Mouse (Mus musculus): ENCODE data around the gene Sh2b1.

DNA sequence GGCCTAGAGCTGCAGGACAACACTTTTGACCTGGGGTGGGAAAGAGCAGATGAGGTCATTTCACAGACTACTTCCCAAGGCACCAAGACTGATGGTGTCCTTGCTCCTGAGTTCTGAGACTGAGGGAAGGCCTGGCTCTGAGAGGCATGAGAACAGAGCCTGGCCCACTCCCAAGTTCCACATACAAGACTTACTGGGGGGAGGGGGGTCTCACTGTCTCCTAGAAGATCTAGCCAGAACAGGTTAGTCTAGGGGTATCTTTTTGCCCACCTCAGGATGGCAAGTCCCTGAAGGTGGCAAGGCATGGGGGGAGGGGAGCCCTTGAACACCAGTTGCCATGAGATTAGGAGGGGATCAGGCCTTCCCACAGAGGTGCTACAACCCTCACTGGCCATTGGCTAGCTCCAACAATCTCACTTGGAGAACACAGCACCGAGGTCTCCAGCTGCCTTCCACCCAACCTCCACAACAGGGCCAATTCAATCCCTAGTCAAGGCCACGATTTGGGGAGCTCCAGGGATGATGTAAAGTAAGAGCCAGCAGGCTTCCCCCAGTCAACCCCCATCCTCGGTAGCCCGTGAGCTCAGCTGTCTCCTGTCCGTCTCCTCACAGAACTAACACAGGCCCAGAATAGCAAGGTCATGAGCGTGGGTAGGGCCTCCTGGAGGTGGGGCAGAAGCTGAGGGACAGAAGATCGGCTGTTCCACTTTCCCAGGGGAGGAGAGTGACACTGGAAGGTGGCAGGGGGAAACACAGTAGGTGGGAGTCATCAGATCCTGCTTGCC is 9.8 kb downstream of the Sh2b1 start:
- no peak for TF ChIP-seq CTCF (IDR thresholded peaks at IDR 0.05; ENCODE audit: low read depth, low read length)
- TF ChIP-seq GATA1 (IDR thresholded peaks at IDR 0.05; ENCODE audit: borderline replicate concordance, low read length): no peak
- no peak for TF ChIP-seq TAL1 (conservative IDR thresholded peaks at IDR 0.05; ENCODE audit: low read depth, low read length)
- no peak for TF ChIP-seq POLR2AphosphoS5 (IDR thresholded peaks at IDR 0.05; ENCODE audit: insufficient replicate concordance, low read depth, low read length)
- TF ChIP-seq GATA2 (IDR thresholded peaks at IDR 0.05; ENCODE audit: borderline replicate concordance, low read depth, low read length): no peak
